Mouse (Mus musculus) cortical plate, adult 2 months (tissue): ENCODE measurements around the gene Hs6st2.

ENCODE experiments used
- CTCF ChIP-seq: fragments of 200-500 bp; IDR thresholded peaks from 2 replicates; pipeline ENCODE4 v1.5.1; 2011; ENCODE audit warnings: mild to moderate bottlenecking, control low read depth, low read length; ENCODE audit not compliant: insufficient read depth; ENCODE audit errors: extremely low read depth
- POLR2A ChIP-seq: fragments of 200-500 bp; IDR thresholded peaks from 2 replicates; pipeline ENCODE4 v1.6.1; 2011; ENCODE audit warnings: mild to moderate bottlenecking, low read length, control low read depth; ENCODE audit not compliant: insufficient read depth; ENCODE audit errors: extremely low read depth

- TF ChIP-seq POLR2A (no peak), CTCF (no peak)
These were observed 338.1 kb downstream of the Hs6st2 start for GRCm38 (mm10) chrX:51343595-51343994.
